Mouse (Mus musculus): ENCODE data around the gene Gramd1a.

Gramd1a gene

DNA sequence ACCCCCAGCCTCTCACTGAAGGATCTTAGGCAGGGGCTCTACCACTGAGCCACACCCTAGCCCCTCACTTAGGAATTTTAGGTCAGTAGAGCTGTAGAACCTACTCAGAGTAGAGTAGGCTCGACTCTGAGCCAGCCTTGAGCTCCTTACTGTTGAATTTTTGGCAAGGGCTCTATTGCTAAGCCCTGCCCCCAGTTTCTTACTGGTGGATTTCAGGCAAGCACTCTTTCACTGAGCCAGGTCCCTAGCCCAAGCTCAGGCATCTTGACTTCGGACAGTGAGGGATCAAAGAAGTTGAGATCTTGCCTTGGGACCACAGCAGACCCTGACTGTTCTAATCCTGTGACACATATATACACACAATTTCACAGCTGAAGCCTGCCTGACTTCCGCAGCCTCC, 32.0 kb downstream of the Gramd1a start:
- no peak for DNase-seq (ENCODE audit: low spot score in 2 of 2)

DNA sequence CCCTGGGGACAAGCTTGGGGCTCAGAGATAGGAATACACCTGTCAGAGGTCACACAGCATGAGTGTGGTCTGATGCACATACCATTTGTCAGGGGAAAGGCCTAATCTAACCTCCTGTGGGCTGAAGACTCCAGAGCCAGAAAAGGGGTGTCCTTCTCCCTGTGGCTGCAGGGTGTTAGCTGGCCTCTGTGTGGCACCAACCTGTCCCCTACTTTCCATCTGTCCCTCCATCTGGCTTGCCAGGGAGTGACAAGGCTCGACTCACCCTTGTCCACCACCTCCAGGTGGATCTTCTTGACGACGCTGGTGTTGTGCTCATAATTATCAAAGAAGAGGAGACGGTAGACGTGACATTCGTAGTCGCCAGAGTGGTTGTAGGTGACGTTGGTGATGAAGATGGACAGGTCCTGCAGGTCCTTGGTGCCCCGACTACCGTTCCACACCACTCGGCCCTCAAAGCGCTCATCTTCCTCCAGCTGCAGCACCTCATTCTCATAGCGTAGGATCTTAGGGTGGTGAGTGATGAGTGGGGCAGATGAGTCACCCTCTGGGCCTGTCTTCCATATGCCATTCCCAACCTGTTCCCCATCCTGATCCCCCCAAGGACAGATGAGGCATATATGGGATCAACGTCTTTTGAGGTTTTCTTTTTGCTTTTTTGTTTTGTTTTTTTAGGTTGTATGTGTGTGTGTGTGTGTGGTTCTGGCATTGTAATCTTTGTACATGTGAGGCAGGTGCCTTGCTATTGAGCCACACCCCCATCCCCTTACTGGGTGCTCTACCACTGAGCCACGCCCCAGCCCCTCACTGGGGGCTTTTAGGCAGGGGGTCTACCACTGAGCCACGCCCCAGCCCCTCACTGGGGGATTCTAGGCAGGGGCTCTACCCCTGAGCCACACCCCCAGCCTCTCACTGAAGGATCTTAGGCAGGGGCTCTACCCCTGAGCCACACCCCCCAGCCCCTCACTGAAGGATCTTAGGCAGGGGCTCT, 32.8 kb downstream of the Gramd1a start:
- DNase-seq (ENCODE audit: low spot score in 2 of 2), result no peak

DNA sequence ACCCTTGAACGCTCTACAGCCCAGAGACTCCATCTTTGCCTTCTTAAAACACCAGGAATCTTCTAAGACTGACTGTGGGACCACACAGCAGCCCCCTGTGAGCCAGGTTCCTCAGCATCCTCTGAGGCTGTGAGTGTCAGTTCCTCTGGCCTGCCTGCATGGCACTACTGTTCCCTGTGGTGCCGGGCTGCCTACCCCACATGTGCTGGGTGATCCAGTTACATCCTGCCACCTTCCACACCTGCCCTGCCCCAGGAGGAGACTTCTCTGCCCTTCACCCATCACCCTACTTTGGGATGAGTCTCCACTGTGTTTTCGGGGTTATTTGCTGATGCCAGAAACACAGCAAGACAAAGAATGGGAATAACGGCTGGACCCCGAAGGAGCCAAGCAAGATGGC, 36.1 kb downstream of the Gramd1a start:
- DNase-seq (ENCODE audit: low spot score in 2 of 2), result no peak

DNA sequence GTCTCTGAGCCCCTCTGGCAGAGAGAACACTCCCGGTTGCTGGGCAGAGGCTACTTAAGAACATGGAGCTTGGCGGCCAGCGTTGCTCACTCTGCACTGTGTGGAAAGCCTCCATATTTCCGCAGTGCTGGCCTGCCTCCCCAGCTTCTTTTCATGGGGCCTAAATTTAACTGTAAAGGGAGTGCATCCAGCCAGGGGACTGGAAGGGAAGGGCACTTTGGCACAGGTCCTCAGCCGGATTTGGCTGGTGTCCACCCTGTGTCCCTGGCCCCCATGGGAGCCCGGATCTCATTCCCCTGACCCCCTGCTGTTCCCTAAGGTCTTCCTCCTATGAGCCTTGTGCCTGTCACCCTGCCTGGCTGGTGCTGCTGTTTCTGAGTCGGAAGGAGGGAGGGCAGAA, 37.2 kb downstream of the Gramd1a start:
- DNase-seq (ENCODE audit: low spot score in 2 of 2), result no peak

DNA sequence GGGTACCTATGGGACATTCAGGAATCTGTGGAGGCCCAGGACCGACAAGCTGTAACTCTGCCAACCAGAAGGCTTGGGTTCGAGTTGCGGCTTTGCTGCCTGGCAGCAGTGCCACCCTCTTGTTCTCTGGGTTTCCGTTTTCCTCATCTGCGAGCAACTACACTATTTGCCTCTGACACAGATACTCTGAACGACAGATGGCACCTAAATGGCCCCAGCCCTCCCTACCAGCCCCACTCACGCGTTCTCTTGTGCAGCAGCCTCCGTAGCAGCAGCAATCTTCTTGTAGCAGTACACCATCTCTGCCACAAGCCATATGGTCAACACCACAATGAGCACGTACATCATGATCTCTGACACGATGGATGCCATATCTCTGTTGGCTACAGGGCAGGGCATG, 38.2 kb downstream of the Gramd1a start:
- no peak for DNase-seq (ENCODE audit: low spot score in 2 of 2)

DNA sequence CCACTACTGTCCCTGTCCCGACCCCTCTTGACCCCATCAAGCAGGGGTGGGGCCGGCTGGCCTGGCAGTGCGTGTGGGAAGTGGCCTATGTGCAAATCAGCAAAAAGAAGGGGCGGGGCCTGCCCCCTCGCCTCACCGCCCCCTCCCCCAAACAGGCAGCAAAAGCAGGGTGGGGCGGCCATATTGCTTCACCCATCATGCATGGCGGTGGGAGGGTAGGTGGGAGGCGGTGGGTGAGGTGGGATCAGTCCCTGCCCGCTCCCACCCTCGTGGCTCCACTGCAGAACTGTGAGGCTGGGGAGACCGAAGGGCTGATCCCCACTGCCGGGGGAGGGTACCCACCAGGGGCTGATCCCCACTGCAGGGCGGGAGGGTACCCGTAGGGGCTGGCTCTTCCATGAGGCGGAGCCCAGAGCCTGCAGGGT, 39.0 kb downstream of the Gramd1a start:
- no peak for DNase-seq (ENCODE audit: low spot score in 2 of 2)

DNA sequence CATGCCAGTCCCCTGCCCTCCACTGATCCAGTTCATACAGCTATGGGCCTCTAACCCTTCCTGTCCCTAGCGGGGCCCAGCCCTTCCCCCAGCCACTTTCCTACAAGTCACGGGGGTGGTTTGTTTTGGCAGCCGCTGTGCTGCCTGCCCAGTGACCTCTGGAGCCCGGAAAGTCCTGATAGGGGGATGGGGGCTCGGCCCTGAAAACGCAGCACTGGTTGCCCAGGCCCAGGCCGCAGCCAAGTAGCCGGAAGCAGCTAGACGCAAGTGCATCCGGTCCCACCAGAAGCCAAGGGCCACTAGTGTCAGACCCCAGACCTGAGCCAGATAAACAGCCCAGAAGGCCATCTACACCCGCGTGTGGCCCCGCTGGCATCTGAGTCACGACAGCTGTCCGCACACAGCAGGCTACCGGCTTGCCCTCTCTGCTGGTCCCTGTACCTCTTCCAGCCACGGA, 40.1 kb downstream of the Gramd1a start:
- DNase-seq (ENCODE audit: low spot score in 2 of 2), result no peak

DNA sequence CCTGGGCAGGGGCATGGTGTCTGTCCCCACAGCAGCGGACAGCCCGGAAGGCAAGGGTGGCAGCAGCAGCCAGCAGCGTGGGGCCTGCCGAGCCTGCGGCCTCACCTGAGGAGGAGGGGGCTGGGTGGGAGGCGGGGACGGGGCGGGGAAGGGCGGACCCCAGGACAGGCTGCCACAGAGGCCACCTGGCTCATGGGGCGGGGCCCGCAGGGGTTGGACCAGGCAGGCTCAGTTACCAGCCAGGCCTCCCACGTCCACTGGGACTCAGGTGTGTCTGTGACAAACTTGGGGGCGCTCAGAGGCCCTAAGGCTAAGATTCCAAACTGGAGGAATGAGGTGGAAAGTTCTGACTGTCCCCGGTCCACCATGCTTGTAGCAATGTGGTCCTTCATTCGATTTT, 40.5 kb downstream of the Gramd1a start, which contains the start of gene Hpn:
Gene Hpn, minus strand, starts transcription at position 109 of the 400 bp plus-strand sequence.
- no peak for DNase-seq (ENCODE audit: low spot score in 2 of 2)

DNA sequence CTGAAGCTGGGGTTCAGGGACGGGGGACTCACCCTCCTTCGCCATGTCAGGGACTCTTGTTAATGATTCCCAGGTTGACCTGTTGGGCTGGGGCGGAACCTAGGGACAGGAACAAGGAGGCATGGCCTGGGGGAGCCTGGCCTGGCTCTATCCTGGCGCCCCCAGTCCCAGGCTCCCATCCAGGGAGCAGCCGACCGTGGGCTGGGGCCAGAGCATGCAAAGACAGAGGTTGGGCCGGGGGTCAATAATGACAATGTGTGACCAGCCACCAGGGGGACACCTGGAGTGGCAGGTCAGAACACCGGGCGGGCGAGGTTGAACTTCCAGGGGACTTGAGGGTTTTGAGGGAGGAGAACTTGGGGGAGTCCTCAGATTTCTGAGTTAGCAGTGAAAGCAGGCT, 41.0 kb downstream of the Gramd1a start:
- no peak for DNase-seq (ENCODE audit: low spot score in 2 of 2)

DNA sequence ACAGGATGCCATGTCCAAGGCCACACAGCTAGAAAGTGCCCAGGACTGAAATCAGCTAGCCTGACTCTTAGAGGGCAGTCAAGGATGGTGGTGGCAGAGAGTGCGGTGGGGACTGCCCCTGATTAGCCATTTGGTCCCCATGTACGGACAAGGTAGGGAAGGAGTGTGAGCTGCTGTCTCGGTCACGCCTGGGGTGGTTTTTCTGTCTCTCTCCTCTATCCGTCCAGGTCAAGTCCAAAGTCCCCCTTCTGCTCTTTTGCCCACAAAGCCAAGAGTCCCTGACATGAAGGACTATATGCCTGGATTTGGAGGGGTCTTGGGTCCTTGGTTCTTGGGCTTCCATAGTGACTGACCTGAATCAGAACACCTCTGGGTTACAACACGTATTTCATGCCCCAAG, 41.9 kb downstream of the Gramd1a start:
- DNase-seq (ENCODE audit: low spot score in 2 of 2), result no peak

DNA sequence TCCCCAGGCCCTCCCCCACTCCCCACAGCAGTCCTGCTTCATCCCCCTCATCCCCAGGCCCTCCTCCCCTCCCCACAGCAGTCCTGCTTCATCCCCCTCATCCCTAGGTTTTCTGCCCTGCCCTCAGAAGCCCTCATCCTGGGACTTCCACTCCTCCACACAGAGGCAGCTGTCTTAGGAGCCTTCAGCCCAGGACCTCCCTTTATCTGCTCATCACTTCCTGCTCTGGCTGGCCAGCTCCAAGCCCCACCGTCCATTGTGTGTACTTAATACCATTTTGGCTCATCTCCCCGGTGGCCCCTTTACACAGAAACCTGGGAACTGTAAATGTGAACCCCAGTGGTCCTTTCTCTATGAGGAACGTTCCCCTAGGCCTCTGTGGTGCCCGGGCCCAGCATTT, 43.7 kb downstream of the Gramd1a start:
- DNase-seq (ENCODE audit: low spot score in 2 of 2), result no peak

DNA sequence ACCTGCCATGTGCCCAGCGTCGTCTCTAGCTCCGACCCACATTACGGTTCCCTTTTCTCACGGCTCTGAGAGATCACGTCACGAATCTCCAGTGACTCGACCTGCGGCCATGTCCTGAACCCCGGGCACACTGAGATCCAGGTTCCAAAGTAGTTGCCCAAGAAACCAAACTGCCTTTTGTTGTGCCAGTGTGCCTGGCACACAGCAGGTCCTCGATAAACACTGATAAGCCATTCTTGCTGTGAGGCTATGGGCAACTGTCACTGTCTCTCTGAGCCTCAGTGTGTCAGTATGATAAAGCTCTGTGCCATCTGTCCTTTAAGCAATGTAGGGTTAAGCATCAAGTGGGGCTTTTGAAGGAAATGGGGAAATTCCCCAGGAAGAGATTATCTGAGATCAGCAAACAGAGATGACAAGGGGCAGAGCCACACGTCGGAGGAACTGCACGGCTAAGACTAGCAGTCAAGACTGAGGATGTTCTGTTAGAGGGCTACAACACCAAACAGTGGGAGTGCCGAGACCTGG, 44.8 kb downstream of the Gramd1a start:
- no peak for DNase-seq (ENCODE audit: low spot score in 2 of 2)

DNA sequence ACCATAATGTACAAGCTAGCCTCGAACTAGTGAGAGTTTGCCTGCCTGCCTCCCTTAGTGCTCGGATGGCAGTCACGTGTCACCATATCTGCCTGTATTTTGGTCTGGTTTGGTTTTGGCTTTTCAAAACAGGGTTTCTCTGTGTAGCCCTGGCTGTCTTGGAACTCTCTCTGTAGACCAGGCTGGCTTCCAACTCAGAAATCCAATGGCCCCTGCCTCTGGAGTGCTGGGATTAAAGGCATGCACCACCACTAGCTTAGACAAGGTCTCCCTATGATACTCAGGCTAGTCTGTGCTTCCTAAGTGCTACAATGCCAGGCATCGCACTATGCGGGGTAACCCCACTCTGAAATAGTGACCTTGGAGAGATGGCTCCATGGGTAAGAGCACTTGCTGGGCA, 45.9 kb downstream of the Gramd1a start:
- DNase-seq (ENCODE audit: low spot score in 2 of 2), result no peak

DNA sequence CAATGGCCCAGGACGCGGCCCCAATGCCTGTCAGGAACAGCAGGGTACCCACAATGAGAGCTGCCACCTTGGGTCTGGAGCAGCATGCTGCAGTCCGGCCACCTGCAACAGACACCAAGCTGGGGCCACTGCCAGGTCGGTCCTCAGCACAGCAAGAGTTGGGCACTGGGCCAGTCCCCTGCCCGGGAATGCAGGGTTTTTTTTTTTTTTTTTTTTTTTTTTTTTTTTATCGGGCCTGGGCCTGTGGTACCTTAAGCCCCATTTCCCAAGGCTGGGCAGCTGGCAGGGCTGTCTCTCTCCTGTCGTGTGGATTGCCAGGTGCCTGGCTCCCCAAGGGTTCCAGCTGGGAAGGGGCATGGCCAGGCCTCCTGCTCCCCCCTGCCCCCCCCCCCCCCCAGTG, 46.6 kb downstream of the Gramd1a start:
- no peak for DNase-seq (ENCODE audit: low spot score in 2 of 2)

DNA sequence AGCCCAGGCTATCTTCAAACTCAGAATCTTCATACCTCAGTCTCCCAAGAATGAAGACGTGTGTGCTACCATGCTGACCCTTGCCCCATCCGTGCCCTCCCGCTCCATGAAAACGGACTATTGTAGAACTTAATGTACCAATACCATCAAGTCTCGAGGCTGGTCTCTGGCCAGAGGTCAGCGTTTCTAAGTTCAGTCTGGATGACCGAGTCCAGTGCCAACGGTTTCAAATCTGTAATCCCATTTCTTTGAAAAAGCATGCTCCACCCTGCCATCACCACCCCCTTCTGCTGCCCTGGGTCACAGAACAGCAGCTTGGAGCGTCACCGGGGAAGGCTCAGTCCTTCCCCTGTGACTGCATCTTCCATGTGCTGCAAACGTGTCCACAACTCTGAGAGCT, 47.9 kb downstream of the Gramd1a start:
- DNase-seq (ENCODE audit: low spot score in 2 of 2), result no peak

DNA sequence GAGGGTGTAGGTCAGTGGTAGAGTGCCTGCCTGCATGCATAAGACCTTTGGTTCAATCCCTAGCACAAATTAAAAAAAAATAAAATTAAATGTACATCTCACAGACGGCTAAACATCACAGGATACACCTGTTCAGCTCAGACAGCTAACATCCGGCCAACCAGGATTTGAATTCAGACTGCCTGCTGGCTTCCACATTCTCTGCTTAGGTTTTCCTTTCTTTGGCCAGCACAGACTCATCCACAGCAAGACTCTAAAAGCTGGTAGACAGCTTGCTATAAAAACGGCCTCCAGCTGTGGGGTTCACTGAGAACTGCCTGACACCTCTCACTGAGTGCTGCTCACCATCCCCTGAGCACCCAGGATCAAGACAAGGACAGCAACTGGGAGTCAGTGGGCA, 49.5 kb downstream of the Gramd1a start:
- DNase-seq (ENCODE audit: low spot score in 2 of 2), result no peak

DNA sequence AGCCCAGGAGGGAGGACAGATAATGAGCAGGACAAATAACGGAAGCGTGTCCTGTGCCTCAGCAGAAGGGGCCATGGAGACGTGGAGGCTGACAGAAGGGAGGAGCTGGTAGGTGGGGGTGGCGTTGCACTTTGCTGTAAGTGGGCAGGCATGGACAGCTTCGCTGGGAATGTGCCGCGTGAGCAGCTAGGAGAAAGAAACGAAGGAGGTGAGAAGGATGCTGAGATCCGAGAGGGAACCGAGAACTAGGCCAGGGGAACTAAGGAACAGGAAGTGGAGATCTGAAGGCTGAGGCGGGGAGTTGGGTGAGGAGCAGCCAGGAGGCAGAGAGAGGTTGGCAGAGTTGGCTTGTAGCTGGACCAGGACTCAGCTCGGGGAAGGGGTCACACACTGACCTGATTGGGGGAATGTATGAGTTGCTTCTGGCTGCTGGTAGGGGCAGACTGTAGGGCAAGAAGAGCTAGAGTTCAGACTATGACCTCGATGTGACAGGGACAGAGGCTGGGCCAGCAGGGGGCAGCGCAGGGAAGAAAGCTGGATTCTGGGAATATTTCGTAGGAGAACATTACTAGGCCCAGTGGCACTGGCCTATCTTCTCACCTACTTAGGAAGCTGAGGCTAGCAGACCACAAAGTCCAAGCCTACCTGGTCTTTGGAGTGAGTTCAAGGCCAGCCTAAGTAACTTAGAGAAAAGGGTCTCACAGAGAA, 50.5 kb downstream of the Gramd1a start:
- peak; percentile 68 to 77 for DNase-seq (ENCODE audit: low spot score in 2 of 2)

DNA sequence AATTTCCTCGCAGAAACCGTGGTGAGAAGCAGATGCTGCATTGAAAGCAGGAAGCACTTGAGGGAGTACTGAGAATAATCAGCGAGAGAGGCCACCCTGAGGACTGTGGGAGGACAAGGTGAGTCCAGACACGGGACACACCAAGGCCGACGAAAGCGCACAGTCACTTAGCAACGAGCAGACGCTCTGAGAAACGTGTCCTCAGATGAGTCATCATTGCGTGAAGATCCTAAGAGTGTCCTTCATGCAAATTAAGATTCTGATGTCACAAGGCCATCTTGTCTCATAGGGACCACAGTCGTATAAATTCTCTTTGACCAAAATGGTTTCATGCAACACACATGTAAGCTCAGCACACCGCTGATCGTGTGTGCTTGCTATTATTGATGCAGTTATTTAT, 54.9 kb downstream of the Gramd1a start:
- DNase-seq (ENCODE audit: low spot score in 2 of 2), result no peak

DNA sequence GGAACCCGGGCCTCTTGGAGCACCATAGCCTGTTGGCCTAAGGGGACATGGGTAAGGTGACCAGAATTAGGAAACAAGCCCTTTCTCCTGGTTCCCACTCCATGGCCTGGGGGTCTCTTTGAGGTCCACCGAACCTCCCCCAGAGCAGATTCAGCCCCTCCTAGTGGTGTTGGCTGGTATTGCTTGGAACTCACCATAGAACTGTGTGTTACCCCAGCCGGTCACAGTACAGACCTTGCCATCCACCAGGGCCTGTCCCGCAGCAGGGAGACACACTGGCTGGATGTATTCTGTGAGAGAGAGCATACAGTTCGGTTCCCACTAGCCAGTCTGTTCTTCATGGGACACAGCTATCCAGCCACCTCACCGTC, 56.1 kb downstream of the Gramd1a start:
- DNase-seq (ENCODE audit: low spot score in 2 of 2), result no peak

DNA sequence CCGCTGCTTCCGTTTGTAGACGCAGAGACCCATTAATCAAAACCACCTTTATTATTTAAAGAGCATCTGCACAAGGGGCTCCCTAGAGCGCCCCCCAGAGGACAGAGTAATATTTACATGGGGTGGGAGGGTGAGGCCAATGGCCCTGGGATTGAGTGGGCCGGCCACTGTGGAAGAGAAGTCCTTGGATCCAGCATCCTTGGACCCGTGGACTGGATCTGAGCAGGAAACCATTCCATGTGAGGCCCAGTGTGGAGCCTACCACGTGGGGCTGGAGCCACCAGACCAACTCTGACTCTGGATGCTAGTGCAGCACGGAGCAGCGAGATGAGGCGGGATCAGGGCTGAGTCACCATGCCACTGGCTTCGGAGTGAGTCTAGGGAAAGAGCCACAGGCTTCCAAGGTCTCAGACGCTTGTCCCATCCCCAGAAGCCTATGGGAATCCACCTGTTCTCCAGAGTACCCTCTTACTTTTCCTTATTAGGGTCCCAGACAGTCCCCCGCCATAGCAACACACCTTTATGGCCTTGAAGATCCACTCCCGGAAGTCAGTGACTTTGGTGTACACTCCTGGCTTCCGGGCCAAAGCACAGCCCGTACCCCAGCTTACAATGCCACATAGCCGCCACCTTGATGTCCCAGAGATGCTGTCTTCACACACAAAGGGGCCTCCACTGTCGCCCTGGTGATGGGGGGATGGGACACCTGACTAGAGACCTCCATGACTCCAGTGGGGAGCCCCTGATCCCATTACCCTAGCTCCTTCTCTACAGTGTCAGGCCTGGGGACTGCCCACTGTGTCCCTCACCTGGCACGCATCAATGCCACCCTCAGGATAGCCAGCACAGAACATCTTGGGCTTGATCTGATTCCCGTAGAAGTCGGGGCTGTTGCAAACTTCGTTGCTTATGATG, 56.7 kb downstream of the Gramd1a start:
- no peak for DNase-seq (ENCODE audit: low spot score in 2 of 2)

DNA sequence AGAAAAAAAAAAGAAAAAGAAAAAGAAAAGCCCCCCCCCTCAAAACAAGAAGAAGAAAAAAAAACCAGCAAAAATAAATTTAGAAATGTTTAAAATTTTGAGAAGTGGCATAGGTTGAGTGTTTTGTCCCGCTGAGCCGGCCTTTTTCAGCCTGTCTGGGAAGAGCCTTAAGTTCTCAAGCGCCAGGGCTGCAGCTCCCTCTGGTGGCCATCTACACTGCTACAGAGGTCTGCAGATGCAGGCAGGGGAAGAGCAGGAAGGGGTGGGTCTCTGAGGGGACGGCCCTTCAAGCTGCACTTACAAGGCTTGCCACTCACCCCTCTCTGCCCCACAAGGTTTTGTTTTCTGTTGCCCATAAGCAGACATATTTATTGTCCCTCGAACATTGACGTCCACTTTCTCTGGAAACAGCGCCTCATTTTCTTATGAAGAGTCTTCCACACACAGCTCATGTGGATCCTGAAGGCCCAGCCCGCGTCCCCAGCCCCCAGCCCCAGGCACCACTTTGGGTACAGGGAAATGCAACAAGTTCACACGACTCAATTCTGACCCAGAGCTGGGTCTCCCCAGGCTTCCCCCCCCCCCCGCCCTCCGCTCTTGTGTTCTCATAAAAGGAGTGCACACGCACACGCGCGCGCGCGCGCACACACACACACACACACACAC, 58.0 kb downstream of the Gramd1a start:
- DNase-seq (ENCODE audit: low spot score in 2 of 2), result peak; percentile 91 to 92

All from right cerebral cortex, adult 2 months (tissue).